Mouse (Mus musculus): ENCODE data around the gene Usp2. TPM values are rescaled to one million over a fixed set of nuclear protein-coding genes. Genes with fewer than 3 reads are reported as not detected.
A peak's percentile ranks its signal among the peaks of the same experiment; 100 is the strongest.

The Usp2 gene
- total RNA-seq (2021): 100 to 1,000 TPM; 142 to 224 TPM
- long read RNA-seq, experiment 1, transcript Usp2-202 (12 exons, 2,057 nt): major isoform, 62 of 147 reads
- long read RNA-seq, experiment 1, transcript Usp2-201 (13 exons, 3,867 nt): minor isoform, 8 of 147 reads
- long read RNA-seq, experiment 1, transcript Usp2-203 (13 exons, 2,122 nt): minor isoform, 18 of 147 reads
- long read RNA-seq, experiment 1, partial matches to known transcripts: 46 of 147 reads
- long read RNA-seq, experiment 1, other reads (novel, unspliced or antisense): 12 of 147 reads
- long read RNA-seq, experiment 2, transcript Usp2-201 (13 exons, 3,867 nt): minor isoform, 12 of 166 reads
- long read RNA-seq, experiment 2, transcript Usp2-203 (13 exons, 2,122 nt): minor isoform, 15 of 166 reads
- long read RNA-seq, experiment 2, transcript Usp2-202 (12 exons, 2,057 nt): major isoform, 84 of 166 reads
- long read RNA-seq, experiment 2, partial matches to known transcripts: 42 of 166 reads
- long read RNA-seq, experiment 2, other reads (novel, unspliced or antisense): 11 of 166 reads

DNA sequence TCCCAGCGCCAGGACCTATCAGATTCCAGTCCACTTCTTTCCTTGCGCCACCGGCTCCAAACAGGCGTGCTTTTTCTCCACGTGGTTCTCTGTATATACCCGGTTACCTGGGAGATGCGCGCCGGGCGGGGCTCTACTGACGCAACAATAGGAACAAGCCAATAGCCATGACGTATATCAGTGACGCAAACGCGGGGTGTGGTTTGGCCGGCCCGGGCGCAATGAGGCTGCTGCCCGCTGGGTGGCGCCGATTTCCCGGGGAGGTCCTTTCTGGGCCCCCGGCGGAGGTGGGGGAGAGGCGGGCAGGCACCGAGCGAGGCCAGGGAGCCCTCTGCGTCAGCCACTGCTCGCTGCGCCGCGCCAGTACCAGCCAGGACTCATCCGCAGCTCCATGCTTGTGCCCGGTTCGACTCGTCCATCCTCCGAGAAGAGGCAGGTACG is at the start of gene Usp2:
TSS of gene Usp2 (plus strand) at position 237 of the 441 bp plus-strand sequence.
- peak; percentile 98 for DNase-seq
- intact Hi-C loops (cut with DNase I; ENCODE audit: low total_unique reads): no loop called here

DNA sequence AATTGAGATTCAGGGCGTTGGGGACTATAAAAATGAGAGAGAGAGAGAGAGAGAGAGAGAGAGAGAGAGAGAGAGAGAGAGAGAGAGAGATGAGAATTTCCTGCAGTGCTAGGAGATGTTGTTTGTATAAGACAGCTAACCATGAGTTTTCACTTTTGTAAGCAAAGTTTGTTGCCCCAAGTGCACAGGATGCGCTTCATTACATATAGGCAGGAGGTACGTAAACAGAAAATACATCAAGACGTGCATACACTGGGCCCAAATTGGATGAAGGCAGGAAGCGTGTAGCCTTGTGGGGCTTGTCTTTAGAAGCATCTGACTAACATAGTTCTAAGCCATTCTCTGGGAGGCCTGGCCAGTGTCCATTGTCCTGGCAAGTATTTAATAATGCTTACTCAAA is 49.0 kb upstream of the Usp2 start:
- intact Hi-C loops (cut with DNase I; ENCODE audit: low total_unique reads): no loop called here
- no peak for DNase-seq

- DNase-seq: no peak
- intact Hi-C loops (cut with DNase I; ENCODE audit: low total_unique reads): no loop called here
These were observed 46.8 kb upstream of the Usp2 start for GRCm38 (mm10) chr9:44020001-44020400.

GRCm38 (mm10) chr9:44022100-44022847 is 44.5 kb upstream of the Usp2 start:
- intact Hi-C loops (cut with DNase I; ENCODE audit: low total_unique reads): no loop called here
- DNase-seq: no peak

DNA sequence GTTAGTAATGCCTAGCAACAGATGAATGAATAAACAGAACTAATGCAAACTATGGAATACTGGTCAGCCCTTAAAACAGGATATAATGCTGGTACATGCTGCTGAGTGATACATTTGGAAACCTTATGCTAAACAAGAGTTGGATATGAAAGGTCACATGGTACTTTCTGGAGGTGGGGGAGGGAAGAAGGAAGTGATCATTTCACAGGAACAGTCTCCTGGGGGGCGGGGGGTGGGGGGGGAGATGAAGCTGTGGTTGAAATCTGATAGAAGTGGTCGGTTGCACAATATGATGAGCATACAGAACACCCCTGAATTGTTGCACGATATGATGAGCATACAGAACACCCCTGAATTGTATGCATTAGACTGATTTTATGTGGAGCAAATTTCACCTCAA is 42.7 kb upstream of the Usp2 start:
- DNase-seq: no peak

DNA sequence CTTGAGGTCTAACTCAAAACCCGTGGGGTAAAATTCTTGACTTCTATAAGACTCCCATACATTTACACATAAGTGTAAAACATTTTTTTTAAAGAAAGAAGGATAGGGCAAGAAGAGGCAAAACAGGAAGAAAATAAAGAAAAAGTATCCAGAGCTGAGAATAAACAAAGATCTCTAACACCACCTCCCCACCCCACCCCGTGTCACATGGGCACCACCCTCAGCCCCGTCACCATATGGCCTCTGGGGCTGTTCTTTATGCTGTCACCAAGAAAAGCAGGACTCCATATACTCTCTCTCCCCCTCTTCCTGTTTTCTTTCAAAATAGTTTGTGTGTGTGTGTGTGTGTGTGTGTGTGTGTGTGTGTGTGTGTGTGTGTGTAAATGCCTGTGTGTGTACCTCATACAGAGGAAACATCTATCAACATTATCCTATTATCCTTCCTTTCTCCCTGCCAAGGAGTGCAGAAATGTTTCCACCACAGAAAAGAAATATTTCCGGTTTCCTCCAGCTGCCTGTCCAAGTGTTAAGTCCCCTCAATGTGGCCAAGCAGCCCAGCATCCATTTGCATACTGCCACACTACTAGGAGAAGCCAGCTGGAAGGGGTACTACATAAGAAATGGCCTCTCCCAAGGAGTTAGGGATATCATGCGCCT is 37.1 kb upstream of the Usp2 start:
- no peak for DNase-seq
- intact Hi-C loops (cut with DNase I; ENCODE audit: low total_unique reads): no loop called here

More for the DNA sequence above, 42.7 kb upstream of the Usp2 start:
- intact Hi-C loops (cut with DNase I; ENCODE audit: low total_unique reads): no loop called here

DNA sequence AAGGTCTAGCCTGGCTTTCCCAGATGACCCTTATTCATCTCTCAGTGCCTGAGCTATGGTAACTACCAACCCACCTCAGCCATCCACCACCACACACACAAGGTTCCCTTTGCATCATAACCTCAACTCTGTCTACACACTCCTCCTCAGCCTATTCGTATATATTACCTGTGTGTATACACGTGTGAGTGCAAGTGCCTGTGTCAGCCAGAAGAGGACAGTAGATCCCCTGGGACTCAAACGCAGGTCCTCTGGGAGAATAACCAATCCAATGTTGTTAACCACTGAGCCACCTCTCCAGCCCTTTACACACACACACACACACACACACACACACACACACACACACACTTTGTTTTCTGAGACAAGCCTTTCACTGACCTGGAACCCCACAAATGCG is 36.2 kb upstream of the Usp2 start:
- no peak for DNase-seq
- intact Hi-C loops (cut with DNase I; ENCODE audit: low total_unique reads): no loop called here

GRCm38 (mm10) chr9:44031079-44031478 is 35.7 kb upstream of the Usp2 start:
- no peak for DNase-seq
- intact Hi-C loops (cut with DNase I; ENCODE audit: low total_unique reads): no loop called here

- intact Hi-C loops (cut with DNase I; ENCODE audit: low total_unique reads): no loop called here
- DNase-seq: no peak
These were observed 34.9 kb upstream of the Usp2 start for GRCm38 (mm10) chr9:44031946-44032345.

GRCm38 (mm10) chr9:44033317-44033716 is 33.5 kb upstream of the Usp2 start:
- no peak for DNase-seq
- intact Hi-C loops (cut with DNase I; ENCODE audit: low total_unique reads): no loop called here

DNA sequence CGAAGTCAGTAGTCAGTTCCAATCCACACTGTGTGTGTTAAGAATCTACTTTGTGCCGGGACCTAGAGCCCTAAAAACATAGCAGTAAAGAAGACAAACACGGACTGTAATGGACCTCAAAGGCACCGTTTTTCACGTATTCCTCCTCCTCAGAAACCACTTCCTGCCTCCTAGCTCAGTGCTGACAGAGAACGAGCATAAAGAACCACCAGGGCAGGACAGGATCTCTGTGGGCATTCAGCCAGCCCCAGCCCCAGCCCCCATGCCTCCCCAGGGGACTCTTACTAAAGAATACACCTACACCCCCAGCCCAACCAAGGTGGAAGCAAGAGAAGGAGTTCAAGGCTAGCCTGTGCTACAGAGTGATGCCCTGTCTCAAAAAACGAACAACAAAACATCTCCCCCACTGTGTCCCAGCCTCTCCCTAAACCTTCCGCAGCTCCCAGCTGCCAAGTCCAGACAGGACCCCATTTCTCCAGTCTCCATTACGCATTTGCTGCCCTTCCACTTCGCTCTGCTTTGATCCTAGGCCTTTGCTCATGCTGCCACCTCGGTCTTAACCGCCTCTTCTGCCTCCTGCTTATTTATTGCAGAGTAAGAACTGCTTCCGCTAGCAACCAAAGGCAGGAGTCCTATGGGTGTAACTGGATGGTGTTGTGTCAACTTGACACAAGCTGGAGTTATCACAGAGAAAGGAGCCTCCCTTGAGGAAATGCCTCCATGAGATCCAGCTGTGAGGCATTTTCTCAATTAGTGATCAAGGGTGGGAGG is 32.7 kb upstream of the Usp2 start:
- no peak for DNase-seq
- intact Hi-C loops (cut with DNase I; ENCODE audit: low total_unique reads): no loop called here

- no peak for DNase-seq
- intact Hi-C loops (cut with DNase I; ENCODE audit: low total_unique reads): no loop called here
These were observed 29.7 kb upstream of the Usp2 start for GRCm38 (mm10) chr9:44037106-44037505.

DNA sequence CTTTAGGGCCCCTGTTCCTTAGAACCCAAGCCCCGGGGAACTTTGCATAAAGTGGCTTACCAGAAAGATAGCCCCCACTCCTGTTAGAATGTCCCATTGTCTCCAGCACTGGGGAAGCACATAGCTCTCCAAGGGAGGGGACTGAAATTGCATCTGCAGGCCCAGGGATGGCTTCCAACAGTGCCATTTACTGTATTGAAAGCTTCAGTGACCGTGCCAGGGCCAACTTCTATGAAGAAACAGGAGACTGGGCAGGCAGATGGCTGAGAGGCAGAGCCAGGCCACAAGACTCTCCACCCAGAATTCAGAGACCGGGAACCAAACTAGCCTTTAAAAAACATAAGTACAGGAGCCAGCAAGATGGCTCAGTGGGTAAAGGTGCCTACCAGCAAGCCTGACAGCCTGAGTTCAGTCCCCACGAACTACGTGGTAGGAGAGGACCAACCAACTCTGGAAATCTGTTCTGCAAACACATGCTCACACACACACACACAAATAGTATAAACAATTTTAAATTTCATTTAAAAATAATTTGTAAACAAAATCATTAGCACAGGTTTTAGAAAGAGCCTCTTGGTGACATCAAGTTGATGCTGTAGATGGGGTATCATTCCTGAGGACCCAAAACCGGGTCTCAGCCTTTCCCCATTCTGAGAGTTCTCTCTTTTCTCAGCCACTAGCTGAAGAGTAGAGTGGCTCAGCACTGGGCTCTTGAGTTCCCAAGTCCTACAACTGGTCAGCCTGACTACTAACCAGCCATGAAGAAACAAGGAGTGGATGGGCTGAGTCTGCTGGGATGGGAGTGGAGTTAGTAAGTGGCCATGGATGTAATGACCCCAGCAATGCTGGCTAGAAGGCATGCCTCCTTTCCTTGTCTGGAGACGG is 25.1 kb upstream of the Usp2 start:
- intact Hi-C loops (cut with DNase I; ENCODE audit: low total_unique reads): no loop called here
- DNase-seq: peak; percentile 25

- no peak for DNase-seq
- intact Hi-C loops (cut with DNase I; ENCODE audit: low total_unique reads): no loop called here
These were observed 24.5 kb upstream of the Usp2 start for GRCm38 (mm10) chr9:44042396-44042680.

- intact Hi-C loops (cut with DNase I; ENCODE audit: low total_unique reads): no loop called here
- peak; percentile 69 for DNase-seq
These were observed 23.7 kb upstream of the Usp2 start, which contains the start of gene Thy1 for GRCm38 (mm10) chr9:44042836-44043707. TSS of gene Thy1 (plus strand) at chr9:44043384.

- intact Hi-C loops (cut with DNase I; ENCODE audit: low total_unique reads): no loop called here
- DNase-seq: peak; percentile 20
These were observed 23.0 kb upstream of the Usp2 start for GRCm38 (mm10) chr9:44043708-44044425.

Measured in gastrocnemius, postnatal 14 days (tissue).